Mouse (Mus musculus) T-cell, adult 2 months (primary cell): ENCODE results near the gene Adh5.

Experiments
- DNase-seq: peaks from one replicate; pipeline ENCODE4 v3.0.0; 2022; ENCODE audit warnings: low spot score

Adh5 gene

DNA sequence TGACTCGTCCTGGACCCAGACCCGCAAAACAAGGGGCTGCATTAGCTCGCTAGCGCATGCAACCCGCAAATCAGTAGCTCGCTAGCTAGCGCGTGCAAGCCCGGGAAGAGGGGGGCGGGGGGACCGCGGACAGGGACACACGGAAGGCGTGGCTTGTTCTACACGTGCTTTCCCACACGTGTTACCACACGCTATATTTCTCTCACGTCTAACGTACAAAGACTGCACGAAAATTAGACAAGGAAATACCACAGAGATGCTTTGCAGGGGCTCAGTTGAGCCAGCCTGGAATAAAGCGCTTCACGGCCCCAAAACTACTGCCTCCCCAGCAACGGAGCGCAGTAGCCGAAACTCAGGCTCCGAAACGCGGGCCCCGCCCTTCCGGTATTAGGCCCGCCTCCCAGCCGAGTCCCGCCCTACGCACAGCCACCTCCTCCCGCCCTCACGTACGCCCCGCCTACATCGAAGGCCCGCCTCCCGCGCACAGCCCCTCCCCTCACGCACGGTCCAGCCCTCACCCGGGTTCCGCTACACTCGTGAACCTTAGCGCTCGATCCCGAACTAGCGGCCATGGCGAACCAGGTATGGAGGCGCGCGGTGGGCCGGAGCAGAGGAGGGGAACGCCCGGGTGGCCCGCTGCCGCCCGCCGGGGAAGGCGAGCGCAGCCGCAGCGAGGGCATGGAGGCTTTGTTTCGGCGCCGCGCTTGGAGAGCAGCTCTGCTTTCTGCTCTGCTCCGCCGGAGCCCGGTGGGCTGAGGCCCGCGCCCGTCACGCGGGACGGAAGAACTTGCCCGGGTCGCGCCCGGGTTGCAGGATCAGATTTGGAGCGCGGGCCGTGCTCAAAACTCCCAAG lies at the start of gene Adh5:
Adh5 (plus strand) TSS at position 482 of the 853 bp plus-strand sequence.
- peak; percentile 90 for DNase-seq

DNA sequence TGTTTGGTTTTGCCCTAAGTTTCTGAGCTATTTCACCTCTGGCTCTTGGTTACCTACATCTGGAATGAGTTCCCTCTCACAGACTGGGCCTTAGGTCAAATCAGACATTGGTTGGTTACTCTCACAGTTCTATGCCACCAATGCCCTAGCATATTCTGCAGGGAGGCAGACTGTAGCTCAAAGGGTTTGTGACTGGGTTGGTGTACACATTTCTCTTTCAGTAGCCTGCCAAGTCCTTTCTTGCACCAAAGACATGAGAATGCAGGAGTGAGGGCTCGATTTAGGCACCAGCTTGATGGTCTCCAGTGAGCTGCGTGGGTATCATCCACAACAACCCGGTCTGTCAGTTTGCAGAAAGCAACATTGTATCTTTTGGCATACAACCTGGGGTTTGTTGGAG lies 38.0 kb upstream of the Adh5 start:
- no peak for DNase-seq

DNA sequence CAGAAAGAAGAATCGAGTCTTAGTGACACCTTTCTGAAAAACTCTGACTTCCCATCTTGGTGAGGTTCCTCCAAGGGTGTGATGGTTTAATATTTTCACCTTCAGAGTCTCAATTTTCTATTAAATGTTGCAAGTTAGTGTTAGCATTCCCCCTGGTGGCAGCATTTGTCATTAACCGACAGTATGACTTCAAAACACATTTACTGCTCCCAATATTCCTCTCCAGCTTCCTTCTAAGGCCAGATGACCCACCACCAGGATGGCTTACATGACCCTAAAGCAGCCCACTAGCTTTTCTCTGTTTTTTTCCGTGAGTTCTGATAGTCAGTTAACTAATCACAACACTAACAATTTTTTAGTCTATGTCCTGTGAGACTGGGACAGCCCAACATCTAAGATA lies 37.6 kb upstream of the Adh5 start:
- no peak for DNase-seq

DNA sequence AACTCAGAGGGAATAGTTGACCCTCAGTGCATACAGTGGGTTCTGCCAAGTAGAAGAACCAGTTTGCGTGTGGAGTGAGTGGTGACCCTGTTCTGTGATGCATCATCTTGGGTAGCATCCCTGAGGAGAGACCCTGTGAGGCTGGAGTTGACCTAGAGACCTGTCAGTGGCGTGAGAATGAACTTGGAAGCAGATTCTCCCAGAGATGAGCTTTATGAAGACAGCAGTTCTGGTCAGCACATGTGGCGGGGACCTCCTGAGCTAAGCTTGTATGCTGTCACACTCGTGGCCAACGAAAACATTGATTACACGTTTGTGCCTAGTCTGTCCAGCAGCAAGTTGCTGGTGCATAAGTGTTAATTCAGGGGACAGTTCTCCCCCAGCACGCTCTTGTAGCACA lies 37.1 kb upstream of the Adh5 start:
- DNase-seq = no peak

DNA sequence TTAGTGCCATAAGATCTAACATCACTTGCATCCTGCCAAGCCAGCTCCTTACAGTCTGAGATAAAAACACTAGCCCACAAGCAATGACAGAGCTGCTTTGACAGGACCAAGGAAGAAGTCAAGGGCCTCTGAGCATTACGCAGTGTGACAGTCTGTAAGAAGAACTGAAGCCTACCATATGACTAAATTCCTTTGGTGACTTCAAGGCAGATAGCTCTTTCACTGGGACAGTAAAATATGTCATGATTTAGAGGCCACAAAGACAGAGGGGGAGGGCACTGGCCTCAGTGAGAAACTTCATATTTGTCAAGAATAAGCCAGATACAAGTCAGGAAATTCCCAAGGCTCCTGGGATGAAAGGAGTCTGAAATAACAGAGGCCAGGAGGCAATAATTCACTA lies 35.0 kb upstream of the Adh5 start:
- no peak for DNase-seq

DNA sequence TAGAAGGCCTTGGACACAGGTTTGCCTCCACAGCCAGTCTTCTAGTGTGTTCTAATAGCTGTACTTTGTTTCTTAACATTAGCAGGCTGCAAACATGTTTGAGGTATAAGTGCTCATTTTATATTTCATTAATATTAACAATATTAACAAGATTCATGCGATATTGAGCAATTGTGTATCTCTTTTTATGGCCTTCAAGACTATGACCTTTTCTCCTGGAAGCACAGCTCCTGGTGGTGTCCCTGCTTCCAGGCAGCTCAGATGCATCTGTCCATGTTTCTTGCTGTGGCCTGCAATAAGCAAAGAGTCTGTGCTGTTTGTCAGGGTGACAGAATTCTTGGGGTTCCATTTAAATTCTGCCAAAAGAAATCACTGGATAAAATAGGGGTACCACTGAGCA lies 33.3 kb upstream of the Adh5 start:
- DNase-seq = no peak

DNA sequence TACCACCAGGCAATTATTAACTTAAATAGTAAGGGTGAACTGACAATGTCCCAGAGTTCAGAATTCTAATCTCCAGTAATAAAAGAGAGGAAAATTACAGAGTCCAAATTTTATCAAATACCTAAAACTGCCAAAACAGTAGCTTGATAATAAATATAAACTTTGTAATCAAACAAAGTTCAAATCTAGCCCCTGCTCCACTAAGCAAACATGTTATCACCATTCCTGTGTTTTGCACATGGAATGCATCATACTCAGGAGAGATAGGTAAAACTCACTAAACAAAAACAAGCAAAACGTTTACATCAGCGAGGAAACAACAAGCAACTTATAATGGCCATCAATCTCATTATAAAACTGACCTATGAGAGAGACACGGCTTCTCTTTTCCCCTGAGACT lies 32.7 kb upstream of the Adh5 start:
- no peak for DNase-seq

DNA sequence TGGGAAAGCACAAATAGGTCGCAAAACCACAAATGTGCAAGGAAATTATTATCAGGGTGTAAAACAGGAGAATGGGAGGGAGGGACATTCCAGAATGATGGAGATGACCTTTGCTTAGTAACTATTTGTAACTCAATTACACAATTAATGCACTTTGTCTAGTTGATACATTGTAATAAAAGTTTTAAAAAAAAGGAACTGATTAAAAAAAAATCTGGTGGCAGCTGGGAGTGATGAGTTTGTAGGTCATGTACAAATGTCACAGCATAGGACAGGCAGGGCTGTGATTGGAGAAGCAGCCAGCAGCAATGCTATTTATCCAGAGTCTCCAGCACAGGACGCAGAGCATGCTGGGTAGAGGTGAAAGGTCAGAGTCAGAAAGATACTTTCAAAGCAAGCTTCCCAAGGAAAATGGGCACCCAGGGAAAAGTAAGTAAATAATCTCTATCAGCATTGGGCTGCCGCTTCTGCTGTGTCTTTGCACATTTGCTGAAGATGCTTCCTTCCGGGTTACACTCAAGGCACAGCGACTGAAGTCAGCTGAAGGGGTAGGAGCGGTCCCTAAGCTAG lies 27.7 kb upstream of the Adh5 start, which contains the start of gene Adh4:
Adh4 (plus strand) TSS at position 346 of the 570 bp plus-strand sequence.
- DNase-seq = no peak

DNA sequence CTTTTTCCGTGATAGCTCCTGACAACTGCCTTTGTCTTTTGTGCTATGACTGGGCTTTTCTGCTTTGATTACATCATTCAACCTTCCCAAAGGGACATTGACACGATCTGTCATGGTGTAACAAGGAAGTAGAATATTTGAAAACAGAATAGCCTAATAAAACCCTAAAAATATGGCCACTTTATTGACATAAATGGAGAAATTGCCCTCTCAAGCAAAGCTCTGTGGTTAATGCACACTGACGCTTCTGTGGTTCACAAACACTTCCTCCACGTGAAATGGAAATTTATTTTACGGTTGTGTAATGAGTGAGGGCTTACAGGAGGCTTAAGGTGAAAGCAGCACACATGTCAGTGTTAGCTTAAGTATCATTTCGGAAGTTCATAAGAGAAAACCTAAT lies 23.5 kb upstream of the Adh5 start:
- no peak for DNase-seq

DNA sequence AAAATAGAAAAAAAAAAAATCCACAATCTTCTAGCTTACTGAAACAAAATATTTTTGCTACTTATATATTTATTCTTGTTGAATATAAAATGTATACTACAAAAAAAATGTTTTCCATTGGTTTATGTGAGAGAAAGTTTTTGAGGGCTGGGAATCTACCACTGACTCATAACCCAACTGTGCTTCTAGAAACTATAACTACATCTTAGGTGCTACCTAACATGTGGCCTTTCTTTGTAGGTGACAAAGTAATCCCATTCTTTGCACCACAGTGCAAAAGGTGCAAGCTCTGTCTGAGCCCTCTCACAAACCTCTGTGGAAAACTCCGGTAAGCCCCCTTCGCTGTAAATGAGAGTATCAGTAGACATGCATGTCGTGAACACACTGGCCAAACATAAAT lies 22.5 kb upstream of the Adh5 start:
- no peak for DNase-seq

DNA sequence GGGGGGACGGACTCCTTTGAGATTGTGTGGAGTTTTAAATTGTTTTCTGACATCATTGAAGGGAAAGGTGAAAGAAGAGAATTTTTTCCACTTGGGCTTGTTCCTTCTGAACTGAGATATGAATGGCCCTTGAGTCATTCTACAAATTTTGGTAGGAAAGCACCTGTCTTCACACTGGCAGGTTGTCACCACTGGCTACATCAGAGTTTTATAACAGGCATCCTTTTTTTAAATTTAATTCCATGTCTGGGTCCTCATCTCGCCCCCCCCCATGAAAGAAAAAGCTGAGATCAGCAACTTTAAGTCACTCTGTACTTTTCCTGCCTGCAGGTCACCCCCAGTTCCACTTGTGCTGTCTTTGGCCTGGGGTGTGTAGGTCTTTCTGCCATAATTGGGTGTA lies 19.2 kb upstream of the Adh5 start:
- DNase-seq = no peak

DNA sequence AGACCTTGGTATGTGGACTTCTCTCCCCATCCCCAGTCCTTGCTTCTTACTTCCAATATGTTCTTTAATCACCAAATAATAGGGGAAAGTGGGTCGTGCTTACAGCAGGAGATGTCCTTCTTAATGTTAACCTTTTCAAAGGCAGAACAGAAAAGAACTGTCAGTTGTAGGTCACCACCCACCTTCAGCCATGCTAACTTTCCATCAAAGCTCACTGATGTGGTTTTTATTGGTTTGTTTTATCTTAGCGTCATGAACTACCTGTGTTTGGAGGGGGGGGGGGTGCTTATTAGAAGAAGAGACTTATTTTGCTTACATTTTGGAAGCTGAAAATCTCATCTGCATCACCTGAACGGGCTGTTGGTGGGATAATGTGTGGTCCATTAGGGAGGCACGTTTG lies 18.6 kb upstream of the Adh5 start:
- no peak for DNase-seq

DNA sequence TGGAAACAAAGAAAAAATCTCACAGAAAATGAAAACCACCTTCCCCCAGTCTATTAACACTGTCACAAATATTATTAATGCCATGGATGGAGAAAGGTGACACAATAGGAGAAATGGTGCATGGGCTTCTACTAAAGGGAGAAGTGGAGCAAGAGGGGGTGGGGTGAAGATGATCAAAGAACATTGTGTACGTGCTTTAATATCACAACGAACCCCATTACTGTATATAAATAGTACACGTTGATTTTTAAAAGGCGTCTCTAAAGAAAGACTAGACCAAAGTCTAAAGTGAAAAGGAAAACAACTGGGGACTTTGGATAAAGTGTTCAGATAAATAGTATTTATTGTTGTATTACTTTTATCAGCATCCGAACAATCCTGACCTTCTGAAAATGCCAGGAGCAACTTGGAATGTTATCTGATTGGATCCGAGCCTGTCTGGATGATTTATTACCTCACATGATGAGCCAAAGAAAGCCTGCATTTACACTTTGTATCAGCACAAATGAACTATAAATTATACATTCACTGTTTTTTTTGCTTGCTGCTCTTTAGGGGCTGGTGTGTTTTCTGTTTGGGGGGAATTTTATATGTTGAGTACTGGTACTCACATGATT lies 12.4 kb upstream of the Adh5 start:
- DNase-seq = no peak

DNA sequence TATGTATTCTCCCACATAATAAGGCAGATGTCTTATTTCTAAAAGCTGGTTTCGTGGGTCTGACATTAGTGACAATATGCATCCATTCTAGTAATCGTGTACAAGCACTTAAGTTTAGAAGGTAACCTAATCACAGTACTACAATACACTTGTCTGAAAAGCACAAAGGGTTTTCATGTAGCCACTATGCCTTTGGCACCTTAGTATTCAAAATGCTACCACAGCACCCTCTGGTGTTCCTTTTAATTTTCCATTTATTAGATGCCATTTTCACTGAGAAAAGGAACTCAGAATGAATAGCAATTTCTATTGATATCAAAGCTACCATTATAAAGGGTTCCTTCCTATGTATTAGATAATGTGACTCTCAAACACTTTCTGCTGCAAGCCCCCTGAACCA lies 11.1 kb upstream of the Adh5 start:
- DNase-seq = no peak

DNA sequence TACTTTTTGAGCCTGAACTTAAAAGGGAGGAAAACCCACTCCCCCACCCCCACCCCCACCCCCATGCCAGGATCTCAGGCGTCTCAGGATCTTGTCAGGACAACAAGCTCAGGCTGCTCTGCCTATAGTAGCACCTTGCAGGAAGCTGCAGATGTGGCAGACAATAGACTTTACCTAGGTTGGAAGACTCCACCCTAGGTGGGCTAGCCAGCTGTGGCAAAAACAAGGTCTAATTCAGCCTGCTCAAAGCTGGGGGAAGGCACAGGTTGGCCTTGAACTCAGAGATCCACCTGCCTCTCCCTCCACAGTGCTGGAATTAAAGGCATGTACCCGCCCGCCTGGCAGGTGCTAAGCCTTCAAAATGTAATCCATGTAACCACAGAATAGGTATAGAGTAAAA lies 4.2 kb upstream of the Adh5 start:
- DNase-seq = no peak

DNA sequence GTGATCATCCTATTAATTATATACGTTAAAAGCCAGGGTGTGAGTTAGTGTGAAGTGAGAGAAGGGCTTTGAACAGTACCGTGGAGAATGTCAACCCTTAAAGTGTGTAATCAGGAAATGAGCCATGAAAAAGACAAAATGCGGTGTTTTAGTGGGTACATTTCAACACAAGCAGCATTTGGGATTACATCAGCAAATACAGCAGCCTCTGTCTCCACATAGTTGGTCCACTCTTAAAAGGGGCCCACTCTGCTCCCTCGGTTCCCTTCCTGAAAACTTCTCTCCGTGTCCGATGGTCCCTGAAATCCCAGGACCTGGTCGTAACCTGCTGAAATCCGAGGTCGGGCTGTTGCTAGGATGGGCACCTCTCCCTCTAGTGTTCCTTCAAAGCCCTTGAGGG lies 690 bp upstream of the Adh5 start:
- no peak for DNase-seq

DNA sequence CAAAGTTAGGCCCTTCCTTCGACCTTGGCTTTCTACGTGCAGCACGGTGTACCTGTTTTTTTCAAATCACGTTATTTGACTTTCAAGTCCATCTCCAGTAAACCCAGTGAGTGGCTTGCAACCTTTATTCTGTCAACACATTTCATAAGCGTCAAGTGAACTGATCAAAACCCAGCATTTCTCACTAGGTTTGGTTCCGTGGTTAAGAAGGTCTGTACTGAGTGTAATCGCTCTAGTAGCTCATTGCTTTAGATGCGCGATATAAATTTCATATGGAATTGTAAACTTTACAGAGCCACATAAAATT lies 525 bp downstream of the Adh5 start:
- DNase-seq = no peak

DNA sequence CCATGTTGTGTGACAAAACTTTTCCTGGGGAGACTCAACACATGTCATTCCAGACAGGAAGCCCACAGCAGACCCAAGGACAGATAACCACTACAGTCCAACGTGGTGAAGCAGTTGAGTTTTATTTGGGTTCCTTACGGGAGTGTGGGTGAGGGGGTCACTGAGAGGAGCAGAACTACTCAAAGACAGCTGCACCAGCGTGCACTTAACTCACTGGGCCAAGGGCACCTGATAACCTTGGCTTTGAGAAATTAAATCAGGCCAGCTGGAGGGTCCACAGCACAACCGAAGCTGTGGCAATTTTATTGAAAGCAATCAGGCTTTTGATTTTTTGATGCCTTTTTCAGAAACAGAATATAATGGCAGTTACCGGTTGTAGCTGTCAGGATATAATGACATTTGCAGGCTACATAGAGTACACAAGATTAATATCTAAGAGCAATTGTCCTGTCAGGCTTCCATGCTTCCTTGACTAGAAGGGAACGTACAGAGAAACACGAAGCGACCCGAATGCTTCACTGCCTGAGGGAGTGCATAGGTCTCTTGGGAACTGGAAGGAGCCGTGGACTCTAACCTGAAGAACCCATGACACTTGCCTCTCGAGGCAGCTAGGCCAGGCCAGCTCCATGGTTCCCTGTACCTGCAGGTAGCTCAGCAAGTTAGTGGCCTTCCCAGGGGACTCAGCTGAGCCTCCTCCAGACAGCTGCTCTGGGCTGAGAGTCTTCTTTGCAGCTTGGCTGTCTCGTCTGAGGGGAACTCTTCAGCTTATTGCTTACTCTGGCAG lies 5.4 kb downstream of the Adh5 start:
- no peak for DNase-seq

DNA sequence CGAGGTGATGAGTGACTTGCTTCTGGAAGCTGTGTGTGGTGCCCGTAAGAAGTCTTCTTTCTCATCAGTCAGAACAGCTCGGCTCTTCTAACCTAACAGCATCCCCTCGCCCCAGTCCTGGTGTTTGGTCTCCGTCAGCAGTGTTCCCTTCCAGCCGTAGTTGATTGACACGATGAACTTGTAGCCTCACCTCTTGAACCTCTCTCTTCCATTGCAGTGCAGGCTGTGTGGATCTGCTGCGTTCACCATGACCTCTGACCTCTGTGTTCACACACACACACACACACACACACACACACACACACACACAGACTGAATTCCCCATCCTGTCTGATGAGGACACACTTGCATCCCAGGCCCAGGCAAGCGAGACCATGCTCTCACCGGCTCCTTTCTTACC lies 9.3 kb downstream of the Adh5 start:
- no peak for DNase-seq

DNA sequence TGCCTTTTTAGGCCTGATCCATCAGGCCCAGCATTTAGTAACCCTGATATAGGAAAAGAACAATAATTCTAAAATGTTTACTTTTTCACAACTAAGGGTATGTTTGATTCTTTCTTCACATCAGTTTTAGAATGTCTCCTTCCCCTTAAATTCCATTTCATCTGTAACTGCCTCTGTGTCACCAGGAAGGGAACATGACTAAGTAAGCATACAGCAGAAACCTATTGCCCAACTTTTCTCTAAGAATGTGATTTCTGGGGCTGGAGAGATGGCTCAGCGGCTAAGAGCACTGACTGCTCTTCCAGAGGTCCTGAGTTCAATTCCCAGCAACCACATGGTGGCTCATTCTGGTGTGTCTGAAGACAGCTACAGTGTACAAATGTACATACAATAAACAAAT lies 11.3 kb downstream of the Adh5 start:
- DNase-seq = no peak

DNA sequence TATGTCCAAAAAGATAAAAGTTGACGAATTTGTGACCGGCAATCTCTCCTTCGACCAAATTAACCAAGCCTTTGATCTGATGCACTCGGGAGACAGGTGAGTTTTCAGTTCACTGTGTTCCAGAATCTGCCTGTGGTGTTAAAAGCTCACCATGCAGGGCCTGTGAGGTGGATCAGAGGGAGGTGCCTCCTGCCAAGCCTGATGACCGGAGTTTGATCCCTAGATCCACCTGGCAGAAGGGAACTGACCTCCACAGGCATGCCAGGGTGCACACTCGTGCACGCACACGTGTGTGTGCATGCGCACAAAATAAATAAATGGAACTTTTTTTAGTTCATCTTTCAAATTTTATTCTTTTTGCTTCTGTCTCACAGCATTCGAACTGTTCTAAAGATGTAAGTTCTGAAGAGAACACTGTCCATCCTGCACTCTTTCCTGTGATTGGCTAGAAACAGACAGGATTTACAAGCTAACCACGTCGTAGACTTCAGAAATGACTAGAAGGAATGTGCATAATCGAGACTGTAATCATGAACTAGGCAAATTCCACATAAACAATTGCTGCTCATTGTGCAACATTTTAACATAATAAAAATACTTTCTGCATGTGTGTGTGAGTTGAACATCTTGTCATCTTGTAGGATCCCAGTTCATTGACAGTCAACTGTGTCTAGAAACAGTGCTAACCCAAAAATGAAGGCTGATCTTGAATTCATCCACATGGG lies 12.0 kb downstream of the Adh5 start:
- no peak for DNase-seq

DNA sequence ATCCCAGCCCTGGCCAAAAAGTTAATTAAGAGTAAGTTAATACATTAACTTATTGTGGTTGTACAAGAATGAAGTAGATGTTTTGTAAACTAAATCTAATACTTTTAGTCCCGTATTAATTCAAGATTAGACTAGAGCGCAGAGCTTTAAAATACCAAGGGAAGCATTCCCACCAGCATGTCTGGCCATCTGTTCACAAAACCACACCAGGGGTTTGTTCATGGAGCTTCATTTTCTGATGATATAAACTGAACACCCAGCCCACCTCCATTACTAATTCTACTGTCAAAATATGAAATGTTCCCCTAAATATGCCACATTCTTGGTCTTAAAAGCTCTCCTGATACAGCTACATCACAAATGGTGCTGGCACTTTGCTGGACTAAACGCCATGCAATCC lies 15.5 kb downstream of the Adh5 start:
- no peak for DNase-seq
